Mouse (Mus musculus): Measurements from ENCODE around the gene Ap3b1.

GRCm38 (mm10) chr13:94471009-94471672 lies 112.4 kb downstream of the Ap3b1 start:
- TF ChIP-seq MAZ (IDR thresholded peaks at IDR 0.05; ENCODE audit: low read depth, low read length) = no peak
- no peak for TF ChIP-seq CTCF (conservative IDR thresholded peaks at IDR 0.05 in 1 of 2, IDR thresholded peaks at IDR 0.05 in 1 of 2; ENCODE audit: low read depth in 2 of 2, low read length in 2 of 2)
- no peak for TF ChIP-seq EP300 (IDR thresholded peaks at IDR 0.05; ENCODE audit: low read length)
- TF ChIP-seq RAD21 (IDR thresholded peaks at IDR 0.05; ENCODE audit: low read depth, low read length) = no peak
- no peak for TF ChIP-seq NRF1 (IDR thresholded peaks at IDR 0.05; ENCODE audit: low read depth, low read length)
- TF ChIP-seq POLR2A (IDR thresholded peaks at IDR 0.05; ENCODE audit: low read depth, low read length) = no peak
- TF ChIP-seq SMC3 (IDR thresholded peaks at IDR 0.05; ENCODE audit: low read depth, low read length) = no peak
- no peak for TF ChIP-seq SIN3A (IDR thresholded peaks at IDR 0.05; ENCODE audit: low read length)
- TF ChIP-seq MAFK (IDR thresholded peaks at IDR 0.05; ENCODE audit: insufficient replicate concordance, low read length) = no peak
